Mouse (Mus musculus): ENCODE measurements at regions not wholly inside any gene's neighbourhood (a gene's known extent, or its start where the extent isn't known, plus 50 kb on each side); places are given as distances from the start of the nearest gene placed in this dataset.
A peak's percentile ranks its signal among the peaks of the same experiment; 100 is the strongest.

- no peak for DNase-seq (ENCODE audit: low spot score in 2 of 2)
Observed at GRCm38 (mm10) chr14:68447240-68447923, 846.7 kb downstream of the Synb start.

DNA sequence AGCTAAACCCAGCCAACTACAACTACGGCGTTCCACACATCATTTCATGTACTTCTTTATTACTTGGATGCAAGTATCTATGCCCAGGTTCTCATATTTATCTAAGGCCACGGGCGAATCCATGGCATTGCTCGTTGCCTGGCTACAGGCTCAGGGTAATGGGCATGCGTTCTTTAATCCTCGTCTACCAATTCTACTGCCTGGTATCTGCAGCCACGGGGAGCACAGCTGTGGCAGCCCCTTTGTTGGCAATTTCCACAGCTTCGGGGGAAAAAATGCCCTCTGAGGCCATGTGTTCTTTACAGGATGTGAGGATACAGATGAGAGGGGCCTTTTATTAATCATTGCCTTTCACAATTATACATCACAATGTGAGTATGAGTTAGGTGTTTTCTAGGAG lies 860.8 kb downstream of the Synb start:
- DNase-seq (ENCODE audit: low spot score in 2 of 2), result no peak

- no peak for DNase-seq (ENCODE audit: low spot score in 2 of 2)
Observed at GRCm38 (mm10) chr14:68432111-68432510, 862.0 kb downstream of the Synb start.

- no peak for DNase-seq (ENCODE audit: low spot score in 2 of 2)
Observed at GRCm38 (mm10) chr14:68427235-68427634, 866.9 kb downstream of the Synb start.

DNA sequence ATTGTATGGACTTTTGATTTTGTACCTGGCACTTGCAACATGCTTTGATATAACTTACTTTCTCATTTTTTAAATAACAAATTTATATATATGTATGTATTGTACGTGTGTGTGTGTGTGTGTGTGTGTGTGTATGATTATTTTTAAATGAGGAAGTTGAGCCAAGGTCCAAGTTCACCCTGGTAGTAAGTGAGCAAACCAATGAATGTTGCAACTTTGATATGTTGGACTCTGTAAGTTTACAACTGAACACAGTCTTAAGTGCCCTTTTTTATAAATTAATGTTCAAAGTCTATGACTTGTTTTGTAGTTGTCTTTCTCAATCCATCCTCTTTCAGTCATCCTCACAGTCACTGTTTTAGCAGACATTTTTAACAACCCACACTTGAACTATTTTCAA lies 901.7 kb downstream of the Synb start:
- no peak for DNase-seq (ENCODE audit: low spot score in 2 of 2)

DNA sequence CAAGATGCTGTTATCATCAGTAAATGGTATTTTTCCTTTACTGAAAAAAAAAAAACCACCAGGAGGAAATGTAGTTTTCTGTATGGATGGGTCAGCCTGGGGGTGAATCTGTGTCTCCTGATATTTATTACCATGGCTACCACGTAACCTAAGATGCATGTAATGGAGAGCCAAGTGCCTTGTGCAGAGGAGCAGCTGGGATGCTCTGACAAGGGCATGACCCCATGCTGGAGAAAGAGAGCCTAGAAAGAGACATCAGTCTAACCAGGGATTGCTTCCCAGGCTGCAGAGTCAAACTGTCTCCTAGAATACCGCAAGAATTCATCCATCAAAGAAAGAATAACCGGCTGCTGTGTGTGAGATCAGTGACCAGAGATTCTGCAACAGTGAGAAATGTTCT lies 902.2 kb downstream of the Synb start:
- DNase-seq (ENCODE audit: low spot score in 2 of 2), result no peak

- no peak for DNase-seq (ENCODE audit: low spot score in 2 of 2)
Observed at GRCm38 (mm10) chr14:68381741-68382140, 912.4 kb downstream of the Synb start.

DNA sequence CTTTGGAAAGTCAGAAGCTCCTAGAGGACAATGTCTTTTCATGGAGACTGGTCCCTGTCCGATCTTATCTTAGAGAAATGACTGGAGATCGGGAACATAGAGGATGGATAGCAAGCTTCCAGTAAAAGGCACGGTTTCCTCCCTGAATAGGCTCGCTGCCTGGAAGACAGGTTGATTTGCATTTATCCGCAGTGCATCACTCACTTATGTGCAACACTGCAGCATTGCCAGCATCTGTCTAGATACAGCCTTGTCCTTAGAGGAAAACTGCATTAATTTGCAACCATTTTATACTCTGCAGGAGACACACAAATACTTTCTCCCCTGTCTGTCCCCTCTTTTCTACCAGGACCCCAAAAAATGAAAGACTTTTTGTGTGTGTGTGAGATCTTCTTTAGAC lies 926.4 kb downstream of the Synb start:
- DNase-seq (ENCODE audit: low spot score in 2 of 2), result no peak

GRCm38 (mm10) chr14:68363892-68364291 lies 930.2 kb downstream of the Synb start:
- DNase-seq (ENCODE audit: low spot score in 2 of 2), result no peak

DNA sequence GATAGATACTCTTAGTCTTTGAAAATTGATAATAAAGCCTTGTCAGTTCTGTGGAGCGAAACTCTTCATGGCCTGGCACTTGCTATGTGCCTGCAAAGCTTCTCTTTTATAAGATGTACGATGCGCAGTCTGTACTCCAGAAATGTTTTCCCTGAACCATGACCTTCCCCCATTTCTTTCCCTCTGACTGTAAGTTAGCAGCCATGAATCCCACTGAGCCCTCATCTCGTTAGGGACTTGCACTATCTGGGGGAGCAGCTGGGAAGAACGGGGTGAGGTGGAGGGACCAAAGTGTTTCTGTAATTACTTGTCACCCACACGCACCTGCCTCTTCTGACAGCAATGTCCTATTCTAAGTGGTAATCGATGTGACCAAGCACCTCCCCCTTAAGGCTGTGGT lies 932.1 kb downstream of the Synb start:
- no peak for DNase-seq (ENCODE audit: low spot score in 2 of 2)

- peak in 1 of 2 experiments; percentile 10 for DNase-seq (ENCODE audit: low spot score in 2 of 2)
Observed at GRCm38 (mm10) chr14:68361481-68361880, 932.6 kb downstream of the Synb start.

DNA sequence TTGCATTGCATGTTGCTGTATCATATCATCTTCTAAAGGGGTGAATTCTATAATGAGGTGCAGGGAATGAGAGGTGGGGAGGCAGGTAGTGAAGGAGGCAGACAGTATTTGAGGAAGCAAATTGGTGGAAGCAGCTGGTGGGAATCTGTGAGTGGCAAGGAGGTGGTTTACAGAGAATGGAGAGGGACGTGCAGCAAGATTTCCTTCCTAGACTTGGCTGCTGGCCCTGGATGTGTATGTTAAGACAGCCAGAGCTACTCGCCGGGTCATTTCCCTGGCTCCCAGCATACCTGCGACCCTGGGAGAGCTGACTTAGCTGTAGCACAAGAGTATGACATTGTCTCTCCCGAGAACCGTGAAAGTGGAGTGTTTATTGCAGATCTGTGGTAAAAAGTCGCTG lies 937.7 kb downstream of the Synb start:
- DNase-seq (ENCODE audit: low spot score in 2 of 2), result no peak

DNA sequence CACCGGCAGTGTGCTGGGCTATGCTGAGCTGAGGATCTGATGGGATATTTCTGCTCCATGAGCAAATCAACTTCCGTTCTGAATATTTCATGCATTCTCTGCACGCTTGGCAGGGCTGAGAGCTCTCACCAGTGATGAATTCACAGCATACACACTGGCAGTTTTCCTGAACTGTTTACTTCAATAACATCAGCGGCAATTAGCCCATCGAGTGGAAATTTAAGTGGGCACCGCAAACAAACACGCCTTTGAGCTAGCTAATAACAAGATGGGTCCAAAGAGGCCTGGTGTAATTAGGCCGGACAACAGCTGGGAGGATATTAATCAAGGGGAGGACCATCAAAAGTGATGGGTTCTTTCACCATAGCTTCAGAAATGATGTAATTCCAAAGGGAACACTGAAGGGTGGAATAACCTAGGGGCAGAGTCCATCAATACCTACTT lies 938.6 kb downstream of the Synb start:
- no peak for DNase-seq (ENCODE audit: low spot score in 2 of 2)

DNA sequence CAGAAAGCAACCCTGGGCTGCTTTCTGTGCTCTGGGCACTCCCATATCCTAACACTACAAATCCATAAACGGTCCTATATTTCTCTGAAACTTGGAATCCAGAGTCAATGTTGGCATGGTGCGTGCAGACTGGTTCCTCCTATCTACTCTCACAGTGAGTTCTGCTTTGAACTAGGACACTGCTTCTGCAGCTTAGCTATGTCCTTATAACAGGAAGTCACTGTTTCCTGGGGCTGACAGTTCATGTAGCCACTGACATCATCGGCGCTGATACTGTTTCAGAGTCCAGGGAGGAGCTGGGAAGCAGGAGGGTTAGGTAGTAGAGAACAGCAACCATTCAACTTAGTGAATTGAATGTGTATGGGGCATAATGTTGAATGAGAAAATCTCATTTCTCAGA lies 948.6 kb downstream of the Synb start:
- DNase-seq (ENCODE audit: low spot score in 2 of 2), result no peak

DNA sequence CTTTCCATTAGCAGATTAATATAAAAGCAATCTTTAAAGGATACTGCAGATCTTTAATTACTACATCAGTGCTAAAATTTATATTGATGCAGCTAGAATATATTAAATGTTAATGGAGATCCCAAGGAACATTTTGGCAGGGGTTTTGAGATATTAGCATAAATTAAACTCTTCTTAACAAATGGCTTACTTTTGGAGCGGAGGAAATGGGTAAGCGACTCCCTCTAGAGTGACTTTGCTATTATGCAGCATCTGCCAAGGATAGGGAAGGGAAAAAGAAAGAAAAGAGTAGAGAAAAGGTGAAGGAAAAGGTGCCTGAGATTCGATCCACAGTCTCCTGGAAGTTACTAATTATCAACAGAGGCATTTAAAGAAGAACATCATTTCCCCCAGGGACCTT lies 949.4 kb downstream of the Synb start:
- no peak for DNase-seq (ENCODE audit: low spot score in 2 of 2)

DNA sequence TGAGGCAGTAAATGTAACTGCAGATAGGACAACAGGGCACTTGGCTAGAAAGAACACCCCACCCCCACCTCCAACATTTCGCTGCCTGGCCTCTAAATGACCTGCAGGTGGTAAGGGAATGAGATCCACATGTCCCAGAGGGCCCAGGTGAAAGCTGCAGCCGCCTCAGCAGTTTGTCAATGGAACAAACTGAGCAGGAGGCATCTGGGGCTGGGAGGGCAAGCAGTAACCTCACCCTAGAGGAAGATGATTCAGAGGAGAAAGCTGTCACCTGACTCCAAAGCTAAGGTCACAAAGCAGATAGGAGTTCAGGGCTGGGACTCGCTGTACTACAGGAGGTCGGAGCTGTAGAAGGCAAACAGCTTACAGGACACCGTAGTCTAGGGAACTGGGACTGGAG lies 955.7 kb downstream of the Synb start:
- no peak for DNase-seq (ENCODE audit: low spot score in 2 of 2)

GRCm38 (mm10) chr14:68325061-68325460 lies 969.0 kb downstream of the Synb start:
- DNase-seq (ENCODE audit: low spot score in 2 of 2), result no peak

DNA sequence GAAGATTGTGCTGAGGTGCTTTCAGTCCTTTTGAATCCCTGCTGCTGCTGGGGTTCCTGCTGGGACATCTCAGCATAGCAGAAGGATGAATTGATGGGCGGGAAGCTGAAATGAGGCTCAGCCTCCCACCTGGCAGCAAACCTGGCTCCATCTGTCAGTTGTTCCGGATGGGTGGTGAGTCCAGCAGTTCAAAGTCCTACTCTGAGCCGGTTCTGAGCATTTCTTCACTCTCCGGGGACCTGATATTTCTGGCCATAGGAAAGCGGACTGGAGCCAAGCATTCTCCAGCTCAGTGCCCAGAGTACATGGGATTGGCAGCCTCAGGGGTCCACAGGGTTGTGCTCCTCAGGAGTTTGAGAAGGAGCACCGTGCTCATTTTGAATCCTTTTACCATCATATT lies 971.1 kb downstream of the Synb start:
- peak in 1 of 2 experiments; percentile 27 for DNase-seq (ENCODE audit: low spot score in 2 of 2)

DNA sequence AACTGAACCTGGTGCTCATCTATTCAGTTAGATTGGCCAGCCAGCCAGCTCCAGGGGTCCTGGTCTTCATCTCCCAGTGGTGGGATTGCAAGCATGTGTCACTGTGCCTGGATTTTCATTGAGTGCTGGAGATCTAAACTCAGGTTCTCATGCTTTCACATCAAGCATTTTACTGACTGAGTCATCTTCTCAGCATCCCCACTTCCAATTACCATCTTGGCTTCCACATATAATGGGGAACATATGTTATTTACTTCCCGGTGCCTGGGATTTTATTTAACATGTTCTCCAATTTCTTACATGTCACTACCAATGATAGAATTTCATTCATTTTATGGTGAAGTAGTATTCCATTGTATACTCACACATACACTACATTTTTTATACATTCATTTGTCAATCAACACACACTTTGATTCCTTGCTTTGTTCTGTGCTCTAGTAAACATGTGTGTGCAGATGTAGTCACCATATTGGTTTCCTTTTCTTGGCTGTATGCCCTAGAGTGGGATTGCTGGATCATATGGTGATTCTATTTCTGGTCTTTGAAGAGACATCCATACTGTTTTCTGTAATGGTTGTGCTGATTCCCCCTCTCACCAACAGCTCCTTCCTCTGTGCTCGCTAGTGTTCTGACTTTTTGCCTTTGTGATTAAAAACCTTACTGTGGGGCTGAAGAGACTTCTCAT lies 986.0 kb downstream of the Synb start:
- no peak for DNase-seq (ENCODE audit: low spot score in 2 of 2)

DNA sequence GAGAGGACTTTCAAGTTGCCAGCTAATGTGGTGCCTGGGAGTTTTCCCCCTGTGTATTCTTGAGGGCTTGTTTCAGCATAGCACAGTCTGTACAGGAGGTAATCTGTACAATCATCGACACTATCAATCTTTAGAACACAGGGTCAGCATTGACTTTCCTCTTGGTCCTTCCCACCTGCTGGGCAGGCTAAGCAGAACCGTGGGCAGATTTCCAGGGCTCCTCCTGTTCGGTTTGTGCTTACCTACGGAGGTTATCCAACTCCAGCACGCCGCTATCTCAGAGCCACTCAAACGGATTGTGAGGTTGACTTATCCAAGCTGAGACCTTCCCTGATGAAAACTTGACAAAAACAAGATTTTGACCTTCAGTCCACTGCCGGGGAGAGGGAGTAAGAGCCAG lies 988.9 kb downstream of the Synb start:
- no peak for DNase-seq (ENCODE audit: low spot score in 2 of 2)

- DNase-seq (ENCODE audit: low spot score in 2 of 2), result no peak
Observed at GRCm38 (mm10) chr14:68301710-68302109, 992.4 kb downstream of the Synb start.

DNA sequence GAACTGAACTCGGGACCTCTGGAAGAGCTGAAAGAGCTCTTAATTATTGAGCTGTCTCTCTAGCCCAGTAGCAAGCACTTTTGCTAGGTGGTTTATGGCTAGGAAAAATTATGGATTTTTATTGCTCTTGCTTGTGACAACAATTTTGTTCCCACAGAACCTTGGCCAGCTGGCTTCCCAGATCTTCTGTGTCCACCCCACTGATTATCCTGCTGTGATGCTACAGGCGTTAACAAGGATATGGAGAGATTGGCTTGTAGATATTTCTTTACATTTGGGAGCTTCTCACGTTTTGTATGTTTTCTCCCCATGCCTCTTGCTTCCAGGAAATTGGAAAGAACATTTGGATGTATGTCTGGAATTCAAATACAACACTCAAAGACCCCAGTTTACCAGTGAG lies 1008.6 kb downstream of the Synb start:
- no peak for DNase-seq (ENCODE audit: low spot score in 2 of 2)

- no peak for DNase-seq (ENCODE audit: low spot score in 2 of 2)
Observed at GRCm38 (mm10) chr14:68261436-68261835, 1032.7 kb downstream of the Synb start.

- DNase-seq (ENCODE audit: low spot score in 2 of 2), result no peak
Observed at GRCm38 (mm10) chr14:68246966-68247365, 1047.1 kb downstream of the Synb start.
